Mouse (Mus musculus) liver, postnatal 0 days (tissue): ENCODE measurements around the gene H2-T22. TPM values are rescaled to one million over a fixed set of nuclear protein-coding genes. Genes with fewer than 3 reads are reported as not detected.
A peak's percentile ranks its signal among the peaks of the same experiment; 100 is the strongest.

Experiments
- ATAC-seq: fragments of 200-750 bp; cut with Nextera tagmentation; 2 replicates; pipeline ENCODE4 v1.8.0; 2017; ENCODE audit warnings: mild to moderate bottlenecking, moderate library complexity
- DNase-seq: peaks from one replicate; pipeline ENCODE4 v3.0.0-alpha.2; 2016
- H3K27ac ChIP-seq: fragments of 300-500 bp; sonication (generic); 2 replicates; pipeline ENCODE4 v1.5.1; 2014; ENCODE audit warnings: antibody characterized with exemption, moderate library complexity, mild to moderate bottlenecking, low read depth
- H3K27me3 ChIP-seq: fragments of 300-500 bp; sonication (generic); 2 replicates; pipeline ENCODE4 v1.6.1; 2014; ENCODE audit warnings: low read length, control low read depth, mixed read lengths; ENCODE audit not compliant: insufficient read depth
- H3K36me3 ChIP-seq: fragments of 300-500 bp; sonication (generic); replicated peaks from 2 replicates; pipeline ENCODE4 v1.6.1; 2014; ENCODE audit warnings: mild to moderate bottlenecking, control low read depth, low read length, moderate library complexity, mixed read lengths; ENCODE audit not compliant: insufficient read depth
- H3K4me1 ChIP-seq: fragments of 300-500 bp; sonication (generic); 2 replicates; pipeline ENCODE4 v1.6.1; 2014; ENCODE audit warnings: antibody characterized with exemption, mild to moderate bottlenecking, control low read depth; ENCODE audit not compliant: insufficient read depth
- H3K4me2 ChIP-seq: fragments of 300-500 bp; sonication (generic); 2 replicates; pipeline ENCODE4 v1.6.1; 2014; ENCODE audit warnings: low read depth, mild to moderate bottlenecking, low read length, moderate library complexity, mixed read lengths
- H3K4me3 ChIP-seq: fragments of 300-500 bp; sonication (generic); 2 replicates; pipeline ENCODE4 v1.5.1; 2014; ENCODE audit warnings: low read depth, low read length
- H3K9ac ChIP-seq: fragments of 300-500 bp; sonication (generic); replicated peaks from 2 replicates; pipeline ENCODE4 v1.6.1; 2014; ENCODE audit warnings: mild to moderate bottlenecking, moderate library complexity
- H3K9me3 ChIP-seq: fragments of 300-500 bp; sonication (generic); 2 replicates; pipeline ENCODE4 v1.6.1; 2016; ENCODE audit warnings: mild to moderate bottlenecking, control low read depth, low read length, mixed read lengths
- CTCF ChIP-seq: sonication (generic); IDR thresholded peaks from 2 replicates; pipeline ENCODE4 v1.5.1; 2016; ENCODE audit warnings: antibody characterized with exemption, low read depth
- EP300 ChIP-seq: IDR thresholded peaks from 2 replicates; pipeline ENCODE4 v1.6.1; 2016; ENCODE audit warnings: antibody characterized with exemption, low read depth, mild to moderate bottlenecking
- WGBS: fragments of 180-500 bp; shearing (Covaris S2); extraction: QIAGEN DNeasy Blood & Tissue Kit; methylation state at CpG from one replicate; pipeline ENCODE4 v1.1.7; 2014; ENCODE audit not compliant: insufficient replicate concordance; 5-methylcytosine and 5-hydroxymethylcytosine counted together
- polyA plus RNA-seq: library from polyadenylated mRNA; unstranded; fragments of >200 nt; fragmentation: Nextera tagmentation; extraction: Ambion mirVana; gene quantifications from 2 replicates; pipeline ENCODE4 v1.2.1, GENCODE M21; 2015

H2-T22 gene
- polyA plus RNA-seq, 1 experiment from 2014 or later, result 17.1 TPM

- DNase-seq (no peak), ATAC-seq (no peak)
- peak overlapping the region; percentile 49 for H3K4me3 ChIP-seq
- no peaks in the 10 kb centered on the region for H3K27me3 ChIP-seq
- 0 out of 2 replicates have a peak overlapping the region, but pooled peaks have one; percentile 13 for H3K9ac ChIP-seq
- 25% methylated on average over 7 of the region's 7 CpGs for WGBS
- H3K4me1 ChIP-seq, result peaks cover 35% of the 10 kb centered on the region
- no peaks in the 10 kb centered on the region for H3K9me3 ChIP-seq
- TF ChIP-seq CTCF (no peak), EP300 (no peak; the same call in 1 of the 2 replicates)
- H3K27ac ChIP-seq, result peak overlapping the region; percentile 77
- peak overlapping the region; percentile 66 for H3K4me2 ChIP-seq
- H3K36me3 ChIP-seq, result peaks cover 6% of the 10 kb centered on the region; the same call in 1 of the 2 replicates
These were observed 43.2 kb downstream of the H2-T22 start for GRCm38 (mm10) chr17:35999356-35999755.

DNA sequence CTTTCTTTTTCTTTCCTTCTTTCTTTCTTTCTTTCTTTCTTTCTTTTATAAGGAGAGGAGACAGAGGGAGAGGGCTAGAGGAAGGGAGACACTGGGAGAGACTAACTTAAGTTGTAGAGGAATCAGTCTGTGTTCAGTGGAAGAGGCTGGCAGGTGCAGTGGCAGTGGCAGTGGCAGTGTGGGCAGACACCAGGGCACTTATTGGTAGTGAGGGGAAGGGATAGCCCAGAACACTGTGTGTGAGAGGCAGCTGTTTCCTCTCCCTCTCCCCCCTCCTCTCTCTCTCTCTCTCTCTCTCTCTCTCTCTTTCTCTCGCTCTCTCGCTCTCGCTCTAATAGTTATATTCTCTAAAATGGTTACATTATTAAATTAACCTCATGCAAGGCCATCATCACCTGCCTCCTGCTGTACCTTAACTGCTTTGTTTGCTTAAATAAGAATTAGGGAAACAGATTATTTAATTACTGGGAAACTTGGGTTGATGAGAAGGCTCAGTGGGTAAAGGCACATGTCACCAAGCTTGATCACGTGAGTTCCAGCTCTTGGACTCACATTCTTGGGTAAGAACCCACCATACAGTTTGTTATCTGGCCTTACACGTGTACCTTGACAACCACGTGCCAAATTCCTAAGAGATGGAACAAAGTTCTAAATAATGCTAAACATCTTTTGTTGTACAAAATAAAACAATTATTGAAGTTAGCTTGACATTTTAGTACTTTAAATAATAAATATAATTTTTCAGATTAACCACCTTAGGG, 43.8 kb downstream of the H2-T22 start:
- Histone ChIP-seq H3K27me3 (no peaks in the 10 kb centered on the region), H3K4me2 (peak overlapping the region; percentile 66), H3K4me3 (peak overlapping the region; percentile 49), H3K4me1 (peaks cover 35% of the 10 kb centered on the region), H3K36me3 (peaks cover 6% of the 10 kb centered on the region; the same call in 1 of the 2 replicates), H3K9ac (peak overlapping the region; percentile 45), H3K27ac (peak overlapping the region; percentile 77), H3K9me3 (no peaks in the 10 kb centered on the region)
- DNase-seq (peak; percentile 39), ATAC-seq (no peak)
- WGBS, result 43% methylated on average over 6 of the region's 6 CpGs
- no peak for TF ChIP-seq CTCF
- TF ChIP-seq EP300, result no peak; the same call in 1 of the 2 replicates

DNA sequence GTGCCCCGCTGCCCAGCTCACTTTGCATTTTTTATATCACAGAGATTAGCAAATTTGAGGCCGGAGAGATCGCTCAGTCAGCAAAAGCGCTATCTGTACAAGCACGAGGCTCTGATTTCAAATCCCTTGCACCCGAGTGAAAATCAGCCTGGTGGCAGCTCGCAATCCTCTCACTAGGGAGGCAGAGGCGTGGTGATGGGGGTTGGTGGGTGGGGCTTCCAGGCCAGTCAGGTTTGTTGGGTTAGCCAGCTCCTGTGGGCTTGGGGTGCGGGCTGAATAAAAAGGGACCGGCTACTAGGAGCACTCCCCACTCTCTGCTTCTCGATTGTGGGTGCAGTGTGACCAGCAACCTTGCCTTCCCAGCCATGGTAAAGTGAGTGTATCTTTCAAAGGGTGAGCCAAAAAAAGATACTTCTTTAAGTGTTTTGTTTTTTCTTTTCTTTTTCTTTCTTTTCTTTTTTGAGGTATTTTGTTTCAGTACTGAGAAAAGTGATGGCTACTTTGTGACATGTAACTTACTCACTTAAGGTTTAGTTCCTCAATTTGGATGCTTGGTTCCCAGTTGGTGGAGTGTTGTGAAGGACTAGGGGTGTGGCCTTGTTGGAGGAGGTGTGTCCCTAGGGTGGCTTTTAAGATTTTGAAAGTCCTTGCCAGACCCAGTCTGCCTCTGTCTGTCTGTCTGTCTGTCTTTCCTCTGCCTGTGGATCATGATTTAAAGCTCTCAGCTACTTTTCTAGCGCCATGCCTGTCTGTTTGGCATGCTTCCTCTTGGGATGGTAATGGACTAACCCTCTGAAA, 44.6 kb downstream of the H2-T22 start:
- Histone ChIP-seq H3K36me3 (peaks cover 6% of the 10 kb centered on the region; the same call in 1 of the 2 replicates), H3K27me3 (no peaks in the 10 kb centered on the region), H3K9ac (peak overlapping the region; percentile 45), H3K9me3 (no peaks in the 10 kb centered on the region), H3K4me2 (peak overlapping the region; percentile 66), H3K27ac (peak overlapping the region; percentile 77), H3K4me3 (peak overlapping the region; percentile 49), H3K4me1 (peaks cover 35% of the 10 kb centered on the region)
- ATAC-seq (peak; percentile 44), DNase-seq (peak; percentile 77)
- TF ChIP-seq CTCF, result no peak
- 24% methylated on average over 12 of the region's 12 CpGs for WGBS

GRCm38 (mm10) chr17:35996949-35997348, 45.6 kb downstream of the H2-T22 start:
- TF ChIP-seq CTCF, result peak; percentile 100
- TF ChIP-seq EP300, result no peak
- 0 out of 2 replicates have a peak overlapping the region, but pooled peaks have one; percentile 45 for H3K9ac ChIP-seq
- peak; percentile 96 for DNase-seq
- peak overlapping the region; percentile 77 for H3K27ac ChIP-seq
- 1% methylated on average over 11 of the region's 11 CpGs for WGBS
- peak overlapping the region; percentile 66 for H3K4me2 ChIP-seq
- no peaks in the 10 kb centered on the region for H3K36me3 ChIP-seq
- ATAC-seq, result peak; percentile 49
- H3K9me3 ChIP-seq, result no peaks in the 10 kb centered on the region
- peak overlapping the region; percentile 49 for H3K4me3 ChIP-seq
- no peaks in the 10 kb centered on the region for H3K27me3 ChIP-seq
- H3K4me1 ChIP-seq, result peaks cover 35% of the 10 kb centered on the region

GRCm38 (mm10) chr17:35994879-35995240, 47.7 kb downstream of the H2-T22 start:
- Histone ChIP-seq H3K27ac (peak overlapping the region; percentile 86), H3K9ac (peak overlapping the region; percentile 70), H3K4me3 (peak overlapping the region; percentile 63), H3K4me1 (peaks cover 24% of the 10 kb centered on the region), H3K27me3 (no peaks in the 10 kb centered on the region), H3K9me3 (no peaks in the 10 kb centered on the region), H3K36me3 (no peaks in the 10 kb centered on the region), H3K4me2 (peak overlapping the region; percentile 74)
- no peak for DNase-seq
- no peak for TF ChIP-seq CTCF
- WGBS, result 2% methylated on average over 14 of the region's 14 CpGs
- ATAC-seq, result no peak
